Mouse (Mus musculus): ENCODE data around the gene Rin2.

- TF ChIP-seq CTCF (IDR thresholded peaks at IDR 0.05; ENCODE audit: control insufficient read depth, insufficient read depth, insufficient replicate concordance, low read depth, low read length) = no peak
- no peak for TF ChIP-seq POLR2A (IDR thresholded peaks at IDR 0.05; ENCODE audit: control insufficient read depth, low read depth, low read length)
Observed at GRCm38 (mm10) chr2:145802626-145803025, 127.6 kb downstream of the Rin2 start.

Measured in testis, adult 2 months (tissue).